Mouse (Mus musculus) thymus, postnatal 36 days (tissue): ENCODE results near the gene Actn2.

Source experiments
- DNase-seq, 2 experiments: peaks; one replicate each; pipeline ENCODE4 v3.0.0; 2022; ENCODE audit warnings: mixed read lengths in 2 of 2

The Actn2 gene

DNA sequence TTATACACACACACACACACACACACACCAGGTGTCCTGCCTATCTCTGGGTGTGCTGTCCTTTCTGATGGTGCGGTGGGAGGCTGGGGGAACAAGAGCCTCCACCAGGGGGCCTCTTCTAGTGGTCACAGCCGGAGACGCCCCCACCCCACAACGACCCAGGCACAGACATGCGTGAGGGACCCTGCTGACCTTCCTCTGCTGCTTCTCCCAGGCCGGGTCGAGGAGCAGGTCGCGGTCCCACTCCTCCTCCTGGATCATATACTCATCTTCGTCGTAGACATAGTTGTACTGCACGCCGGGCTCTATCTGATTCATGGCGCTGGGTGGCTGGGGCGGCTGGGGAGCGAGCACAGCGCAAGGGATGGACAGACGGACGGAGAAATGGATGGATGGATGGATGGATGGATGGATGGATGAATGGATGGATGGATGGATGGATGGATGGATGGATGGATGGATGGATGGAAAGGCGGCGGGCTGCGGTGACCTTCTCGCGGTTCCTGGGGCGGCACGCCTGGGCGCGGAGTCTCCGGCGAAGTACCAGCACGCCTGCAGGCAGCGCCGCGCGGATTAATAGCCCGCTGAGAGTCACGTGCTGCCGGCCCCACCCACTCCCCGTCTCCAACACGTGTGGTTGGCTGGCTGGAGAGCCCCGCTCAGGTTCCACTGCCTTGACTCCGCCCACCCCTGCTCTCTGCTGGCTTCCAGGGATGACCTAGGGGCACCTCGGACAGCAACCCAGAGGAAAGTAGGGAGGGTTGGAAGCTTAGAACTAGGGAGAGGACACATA is at the start of gene Actn2:
Gene Actn2, minus strand, starts transcription at position 578 of the 793 bp plus-strand sequence.
- peak; percentile 81 to 88 for DNase-seq

DNA sequence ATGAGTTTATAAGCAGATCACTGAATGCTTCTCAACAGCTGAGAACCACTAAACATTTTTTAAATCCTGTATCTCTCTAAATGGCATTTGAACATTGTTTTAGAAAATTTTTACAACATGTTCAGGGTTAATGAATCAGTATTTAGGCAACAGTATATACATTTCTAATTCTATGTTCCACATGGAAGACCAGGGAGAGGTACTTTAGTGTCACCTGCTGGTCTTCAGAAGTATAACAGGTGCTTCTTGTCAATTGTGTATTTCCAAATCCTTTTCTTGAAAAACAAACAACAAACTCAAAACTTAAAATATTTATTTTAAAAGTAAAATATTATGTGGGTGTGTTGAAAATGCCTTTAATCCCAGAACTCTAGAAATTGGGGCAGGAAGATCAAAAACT is 45.7 kb upstream of the Actn2 start:
- no peak for DNase-seq

DNA sequence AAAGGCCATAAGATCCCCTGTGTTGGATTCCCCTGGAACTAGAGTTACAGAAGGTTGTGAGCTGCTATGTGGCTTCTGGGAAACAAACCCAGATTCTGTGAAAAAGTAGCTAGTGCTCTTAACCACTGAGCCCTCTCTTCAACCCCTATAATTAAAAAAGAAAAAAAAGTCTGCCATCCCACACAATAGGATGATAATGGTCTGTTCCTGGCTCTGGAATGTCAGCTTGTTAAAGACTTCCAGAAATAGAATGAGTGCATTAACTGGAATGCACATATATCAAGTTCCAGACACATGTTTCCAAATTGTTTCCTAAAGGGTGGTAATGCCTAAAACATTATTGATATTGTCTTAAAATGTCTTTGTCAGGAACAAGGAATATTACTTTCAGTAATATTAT is 44.2 kb upstream of the Actn2 start:
- DNase-seq, result no peak

DNA sequence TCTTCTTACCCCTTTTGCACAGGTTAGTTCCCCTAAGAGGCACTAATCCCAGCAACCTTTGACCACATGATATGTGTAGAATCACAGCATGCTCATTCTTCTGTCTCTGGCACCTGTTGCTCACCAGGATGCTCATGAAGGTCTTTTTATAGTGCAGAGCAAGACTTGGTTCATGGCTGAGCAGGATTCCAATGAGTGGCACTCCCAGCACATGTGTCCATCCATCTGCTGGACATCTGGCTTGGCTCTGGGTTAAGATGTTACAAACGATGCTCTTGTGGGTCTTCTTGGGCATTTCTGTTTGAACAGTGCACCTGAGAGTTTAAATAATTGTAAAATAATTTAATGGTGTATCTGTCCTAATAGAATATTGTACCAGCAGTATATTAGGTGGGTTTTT is 36.2 kb upstream of the Actn2 start:
- no peak for DNase-seq

DNA sequence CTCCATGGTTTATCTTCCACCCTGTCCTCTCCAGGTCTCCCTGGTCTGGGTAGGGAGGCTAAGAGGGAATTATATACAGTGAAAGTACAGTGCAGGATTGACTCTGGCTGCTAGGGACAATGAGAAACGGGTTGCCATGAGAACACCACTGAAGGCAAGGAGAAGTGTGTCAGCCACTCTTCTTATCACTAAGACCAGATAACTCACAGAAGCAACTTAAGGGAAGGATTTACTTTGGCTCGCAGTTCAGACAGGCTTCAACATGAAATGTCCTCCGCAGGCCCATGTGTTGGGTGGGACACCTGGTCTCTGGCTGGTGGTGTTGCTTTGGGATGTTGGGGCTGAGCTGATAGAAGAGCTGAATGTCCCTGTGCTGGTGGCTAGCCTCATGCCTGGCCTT is 32.2 kb upstream of the Actn2 start:
- DNase-seq, result no peak

DNA sequence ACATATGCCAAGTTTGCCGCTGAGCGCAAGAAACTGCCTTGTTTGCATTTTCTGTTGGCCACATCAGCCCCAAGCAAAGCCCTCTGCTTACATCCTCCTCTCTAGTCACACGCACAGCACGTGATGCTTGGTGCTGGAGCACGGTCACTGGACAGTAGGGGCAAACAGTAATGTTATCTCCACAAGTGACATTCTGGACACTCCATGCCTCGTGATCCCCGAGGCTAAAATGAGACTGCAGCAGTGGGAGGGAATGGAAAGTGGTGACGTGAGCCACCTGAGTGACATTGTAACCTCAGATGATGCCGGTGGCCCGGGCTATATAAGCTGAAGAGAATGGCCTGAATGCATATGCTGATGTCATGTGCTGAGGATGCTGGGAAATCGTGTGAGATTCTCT is 29.4 kb upstream of the Actn2 start:
- no peak for DNase-seq

DNA sequence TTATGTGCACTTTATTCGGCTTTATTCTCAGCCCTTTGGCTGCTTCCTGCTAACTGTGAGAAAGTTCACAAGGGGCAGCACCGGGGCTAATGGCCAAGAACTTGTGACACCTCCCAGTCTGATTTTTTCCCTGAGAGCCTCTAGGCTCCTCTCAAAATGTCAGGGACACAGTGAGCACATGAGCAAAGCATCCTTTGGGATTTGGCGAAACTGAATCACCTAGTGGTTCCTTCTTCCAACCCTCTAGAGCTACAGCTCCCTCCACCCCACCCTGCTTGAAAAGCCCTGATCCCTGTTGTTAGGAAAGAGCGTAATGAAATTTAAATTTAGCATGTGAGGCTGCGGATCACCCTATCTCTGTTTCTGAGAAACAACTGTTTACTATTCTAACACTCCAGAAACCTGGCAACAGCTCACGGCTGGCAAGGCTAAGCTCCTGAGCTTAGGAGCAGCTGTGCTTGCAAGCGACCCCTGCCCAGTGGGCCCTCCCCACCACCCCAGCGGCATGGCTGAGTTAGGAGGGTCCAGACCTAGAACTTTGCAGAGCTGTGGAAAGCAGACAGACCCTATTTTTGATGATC is 28.6 kb upstream of the Actn2 start:
- no peak for DNase-seq

DNA sequence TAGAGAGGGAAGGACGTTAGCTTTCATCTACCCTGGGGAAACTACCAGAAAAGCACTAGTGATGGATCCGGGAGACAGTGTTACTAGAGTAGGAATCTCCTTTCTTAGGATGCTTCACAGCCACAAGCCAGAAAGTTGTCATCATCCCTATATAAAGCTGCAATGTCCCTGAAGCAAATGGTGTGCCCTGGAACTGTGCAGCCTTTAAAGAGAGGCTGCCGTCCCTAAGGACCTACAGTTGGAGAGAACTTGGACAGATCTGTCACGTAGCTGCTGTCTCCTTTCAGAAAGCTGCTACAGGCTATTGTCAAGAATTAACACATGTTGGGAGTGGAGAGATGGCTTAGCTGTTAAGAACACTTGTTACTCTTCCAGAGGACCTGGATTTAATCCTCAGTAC is 20.9 kb upstream of the Actn2 start:
- DNase-seq, result no peak

DNA sequence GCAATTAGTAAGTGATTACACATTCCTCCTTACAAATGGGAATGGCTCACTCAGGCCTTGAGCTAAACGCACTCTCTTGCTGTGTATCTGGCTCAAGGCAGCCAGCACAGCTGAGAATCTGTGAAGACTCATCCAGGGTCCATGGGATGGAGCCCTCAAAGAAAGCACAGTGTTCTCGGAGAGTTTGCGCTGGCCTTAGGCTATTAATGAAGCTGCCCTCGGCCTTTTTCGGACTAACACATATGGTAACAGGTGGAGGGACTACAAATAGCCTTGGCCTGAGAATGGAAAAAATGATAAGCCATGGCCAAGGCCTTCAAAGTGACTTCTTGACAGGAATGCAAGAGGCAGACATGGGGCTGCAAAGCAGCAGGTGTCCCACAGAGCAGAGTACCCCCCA is 17.0 kb upstream of the Actn2 start:
- DNase-seq, result no peak

DNA sequence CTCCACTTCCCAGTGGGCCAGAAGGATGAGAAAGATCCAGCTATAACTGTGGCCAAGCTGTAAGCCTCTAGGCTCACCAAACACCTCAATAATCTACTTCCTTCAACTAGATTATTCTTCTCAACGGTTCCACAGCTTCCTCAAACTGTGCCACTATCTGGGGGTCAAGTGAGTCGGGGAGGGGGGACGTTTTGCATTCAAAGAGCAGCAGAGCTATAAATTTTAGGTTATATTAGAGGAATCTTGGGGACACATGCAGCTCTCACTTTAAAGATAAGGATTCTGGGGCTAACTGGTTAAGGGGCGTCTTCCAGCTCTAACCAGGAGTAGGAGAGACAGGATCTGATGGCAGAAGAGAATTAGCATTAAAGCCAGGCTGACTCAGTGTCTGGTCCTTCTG is 15.6 kb upstream of the Actn2 start:
- DNase-seq, result no peak

DNA sequence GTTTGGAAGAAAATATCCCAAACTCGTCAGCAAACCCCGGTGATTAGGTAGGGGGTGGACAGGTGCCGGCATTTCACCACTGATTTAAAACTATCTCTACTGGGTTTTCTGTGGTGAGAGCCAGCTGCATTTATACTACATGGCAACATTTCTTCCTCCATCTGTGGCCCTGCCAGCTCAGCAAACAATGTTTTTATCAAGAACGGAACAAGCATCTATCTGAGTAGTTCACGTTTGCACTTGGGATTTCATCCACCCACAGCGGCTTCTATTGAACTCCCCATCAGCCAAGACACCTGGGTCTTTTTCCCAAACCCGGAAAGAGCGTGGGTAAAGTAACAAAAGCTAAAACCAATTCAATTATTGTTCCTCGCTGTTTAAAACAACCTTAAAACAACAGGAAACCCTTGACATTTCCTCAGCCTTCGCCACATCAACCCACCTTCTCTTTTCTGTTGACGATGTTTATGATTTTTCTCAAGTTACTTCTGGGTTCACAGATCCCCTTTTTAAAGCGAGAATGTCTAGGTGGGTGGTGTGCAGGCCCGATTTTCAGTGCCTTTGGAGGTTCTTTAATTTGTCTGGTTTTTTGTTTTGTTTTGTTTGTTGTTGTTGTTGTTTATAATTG is 8.8 kb upstream of the Actn2 start:
- peak; percentile 19 to 20 for DNase-seq

DNA sequence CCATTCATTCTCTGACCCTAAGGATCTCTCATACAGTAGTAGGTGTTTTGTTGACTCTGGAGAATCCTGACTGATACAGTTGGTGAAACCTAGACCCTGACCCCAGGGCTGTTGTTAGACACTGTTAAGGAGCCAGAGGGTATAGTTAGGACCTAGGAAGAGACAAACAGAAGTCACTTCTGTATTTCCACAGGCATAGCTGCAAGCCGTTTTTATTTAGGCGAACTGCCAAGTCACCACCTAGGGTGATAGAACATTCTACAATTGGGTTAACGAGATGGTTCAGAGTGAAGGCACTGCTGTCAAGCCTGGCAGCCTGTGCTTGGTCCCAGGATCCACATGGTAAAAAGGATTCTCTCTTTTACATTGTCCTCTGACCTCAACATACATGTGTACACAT is 6.3 kb upstream of the Actn2 start:
- DNase-seq, result no peak

DNA sequence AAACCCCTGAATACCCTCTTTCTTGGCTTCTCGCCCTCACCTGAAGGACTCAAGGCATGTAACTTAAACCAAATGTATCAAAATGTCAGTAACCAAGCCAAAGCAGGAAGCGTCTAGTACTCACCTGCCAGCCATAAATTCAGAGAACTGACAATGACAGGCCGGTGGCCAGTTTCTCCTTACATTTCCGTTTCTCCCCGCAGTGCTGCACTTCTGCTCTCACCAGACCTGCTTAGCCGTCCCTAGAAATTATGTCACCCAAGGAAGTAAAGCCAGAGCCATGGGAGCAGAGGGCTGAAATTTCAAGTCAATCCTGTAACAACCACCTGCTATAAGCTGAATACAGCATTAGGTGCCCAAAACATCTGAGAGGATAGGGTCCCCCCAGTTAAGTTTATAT is 887 bp upstream of the Actn2 start:
- DNase-seq, result no peak

DNA sequence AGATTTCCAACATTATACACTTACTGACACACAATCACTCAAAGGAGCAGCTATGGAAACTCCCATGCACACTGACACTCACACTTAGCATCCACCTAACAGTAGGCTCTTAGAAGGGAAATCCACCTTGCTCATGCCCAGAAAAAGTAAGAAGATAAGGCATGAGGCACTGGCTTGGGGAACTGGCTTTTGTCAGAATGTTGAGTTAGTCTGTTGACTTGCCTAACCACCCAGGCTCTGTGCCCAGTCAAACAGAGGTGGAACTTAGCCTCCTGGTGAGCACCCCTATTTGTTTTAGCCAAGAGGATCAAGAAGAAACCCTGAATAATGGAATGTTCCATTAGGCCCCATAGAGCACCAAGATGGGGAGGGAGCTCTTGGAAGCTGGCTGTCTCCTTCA is 1.1 kb downstream of the Actn2 start:
- DNase-seq, result no peak

DNA sequence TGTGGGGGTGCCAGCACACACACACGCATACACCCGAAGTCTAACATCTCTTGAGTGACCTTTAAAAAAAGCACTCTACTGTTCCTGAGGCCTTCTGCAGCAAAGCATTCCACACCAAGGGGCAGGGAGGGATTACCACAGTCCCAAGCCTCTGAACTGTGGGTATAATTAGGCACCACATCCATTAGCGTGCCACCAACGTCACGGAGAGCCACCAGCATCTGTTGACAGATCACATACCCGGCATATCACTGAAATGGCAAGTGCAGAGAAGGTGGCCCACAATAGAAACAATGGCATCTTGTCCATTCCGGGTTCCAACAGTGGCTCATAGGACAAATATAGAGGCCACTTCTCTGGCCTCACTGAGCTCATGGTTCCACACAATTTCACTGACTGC is 2.8 kb downstream of the Actn2 start:
- DNase-seq, result no peak

DNA sequence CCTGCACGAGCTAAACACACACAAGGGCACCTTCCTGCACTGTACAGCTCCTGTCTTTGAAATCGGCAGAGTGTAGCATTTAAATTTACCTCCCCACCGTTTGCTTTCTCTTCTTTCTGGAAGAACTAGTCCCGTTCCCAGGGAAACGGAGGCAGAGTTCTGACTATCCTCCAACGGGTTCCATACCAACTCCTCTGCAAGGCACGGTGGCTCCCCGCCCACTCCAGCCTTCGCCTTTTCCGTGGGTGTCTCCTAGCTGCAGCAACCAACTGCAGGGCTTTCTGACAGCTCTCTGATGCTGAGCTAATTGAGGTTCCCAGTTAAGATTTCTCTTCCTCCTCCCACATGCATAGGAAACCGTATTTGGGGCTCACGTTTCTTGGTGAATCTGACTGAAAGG is 6.5 kb downstream of the Actn2 start:
- DNase-seq, result no peak

DNA sequence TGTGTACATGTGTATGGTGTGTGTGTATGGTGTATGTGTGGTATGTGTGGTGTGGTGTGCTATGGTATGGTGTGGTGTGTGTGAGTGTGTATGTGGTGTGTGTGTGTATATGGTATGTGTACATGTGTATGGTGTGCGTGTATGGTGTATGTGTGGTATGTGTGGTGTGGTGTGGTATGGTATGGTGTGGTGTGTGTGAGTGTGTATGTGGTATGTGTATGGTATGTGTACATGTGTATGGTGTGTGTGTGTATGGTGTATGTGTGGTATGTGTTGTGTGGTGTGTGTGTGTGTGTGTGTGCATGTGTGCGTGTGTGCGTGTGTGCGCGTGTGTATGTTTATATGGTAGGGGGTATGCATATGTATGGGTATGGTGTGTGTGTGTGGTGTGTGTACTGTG is 9.0 kb downstream of the Actn2 start:
- no peak for DNase-seq

DNA sequence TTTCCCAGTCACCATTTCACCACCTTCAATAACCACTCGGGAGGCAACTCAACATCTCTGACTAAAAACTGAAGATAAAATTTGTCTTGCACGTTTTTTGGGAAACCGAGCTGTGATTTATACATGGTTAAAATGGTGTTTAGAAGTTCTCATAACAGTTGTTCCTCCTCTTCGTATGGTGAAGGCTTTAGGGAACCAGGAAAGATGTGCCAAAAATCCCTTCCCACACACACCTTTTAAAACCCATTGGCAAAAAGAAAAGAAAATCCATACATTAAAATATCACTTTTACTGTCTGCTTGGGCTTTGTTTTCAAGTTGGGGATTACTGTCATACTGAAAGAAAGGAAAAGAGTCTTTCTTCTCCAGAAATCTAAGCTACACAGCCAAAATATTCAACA is 12.2 kb downstream of the Actn2 start:
- no peak for DNase-seq

DNA sequence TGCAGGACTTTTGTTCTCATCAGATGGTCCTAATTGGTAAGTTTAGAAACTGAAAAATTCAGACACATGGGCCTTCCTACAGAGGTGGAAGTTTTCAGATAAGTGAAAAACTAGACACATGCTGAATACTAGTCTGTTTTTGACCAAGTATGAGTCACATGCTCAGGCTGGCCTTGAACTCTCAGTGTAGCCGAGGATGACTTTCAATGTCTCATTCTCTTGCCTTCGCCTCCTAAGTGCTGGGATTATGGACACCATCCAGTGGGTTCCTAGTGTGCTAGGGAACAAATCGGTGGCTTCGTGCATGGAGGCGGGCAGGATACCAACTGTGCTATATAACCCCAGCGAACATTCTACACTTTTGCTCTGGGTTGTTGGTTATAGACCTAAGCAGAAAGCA is 13.0 kb downstream of the Actn2 start:
- no peak for DNase-seq

DNA sequence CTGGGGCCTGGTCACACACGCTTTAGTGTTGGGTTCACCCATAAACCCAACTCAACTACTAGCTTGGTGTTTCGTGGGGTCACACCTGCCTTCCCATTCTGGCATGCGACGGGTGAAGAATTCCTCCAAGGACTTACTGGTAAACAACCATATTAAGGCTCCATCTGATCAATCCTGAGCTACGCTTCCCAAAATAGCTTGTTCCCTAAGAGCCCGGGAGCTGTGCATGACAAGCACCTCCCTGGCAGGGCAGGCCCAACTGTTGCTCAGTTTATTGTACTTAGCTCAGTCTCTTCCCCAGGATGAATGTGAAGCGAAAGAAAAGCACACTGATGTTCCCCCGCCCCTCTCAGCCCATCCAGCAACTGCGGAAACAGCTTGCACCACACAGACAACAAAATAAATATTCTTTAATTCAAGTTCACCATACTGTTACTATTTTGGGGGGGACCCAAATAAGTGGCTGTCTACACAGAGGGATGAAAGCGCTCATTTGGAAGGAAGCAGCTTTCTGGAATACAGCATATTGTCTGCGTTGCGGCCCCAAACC is 17.4 kb downstream of the Actn2 start:
- DNase-seq, result no peak

DNA sequence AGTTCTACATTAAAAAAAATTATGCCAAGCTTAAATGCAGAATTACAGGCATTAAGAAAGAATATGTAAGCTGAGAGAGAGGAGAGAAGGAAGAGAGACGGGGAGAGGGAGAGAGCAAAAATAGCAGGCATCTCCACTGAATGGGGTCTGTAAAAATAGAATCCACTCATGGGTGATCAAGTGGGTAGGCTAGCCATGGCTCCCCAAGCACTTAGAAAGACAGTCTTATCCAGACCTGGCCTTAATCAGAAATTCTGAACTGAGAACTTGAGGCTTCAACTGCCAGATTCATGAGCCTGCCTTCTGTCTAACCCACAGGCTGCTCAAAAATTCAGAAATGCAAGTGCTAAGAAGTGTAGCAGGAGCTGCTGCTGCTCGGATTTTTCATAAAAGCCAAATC is 20.4 kb downstream of the Actn2 start:
- no peak for DNase-seq

DNA sequence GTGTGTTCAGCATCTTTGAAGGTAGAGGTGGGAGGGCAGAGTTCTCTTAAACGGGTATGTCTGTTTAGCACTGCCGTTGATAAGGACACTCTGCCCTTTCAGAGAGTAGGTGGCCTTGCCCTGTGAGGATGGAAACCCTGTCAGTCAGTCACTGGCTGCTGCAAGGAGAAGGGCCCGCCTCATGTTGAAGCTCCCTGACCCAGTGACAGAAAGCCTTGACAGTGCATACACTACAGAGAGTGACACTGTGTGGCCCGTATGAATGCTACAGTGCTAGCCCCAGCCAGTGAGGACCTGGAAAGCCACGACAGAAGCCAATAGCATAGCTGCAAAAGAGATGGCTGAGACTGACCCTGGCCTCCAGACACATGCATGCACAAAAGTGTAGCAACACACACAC is 22.5 kb downstream of the Actn2 start:
- no peak for DNase-seq

DNA sequence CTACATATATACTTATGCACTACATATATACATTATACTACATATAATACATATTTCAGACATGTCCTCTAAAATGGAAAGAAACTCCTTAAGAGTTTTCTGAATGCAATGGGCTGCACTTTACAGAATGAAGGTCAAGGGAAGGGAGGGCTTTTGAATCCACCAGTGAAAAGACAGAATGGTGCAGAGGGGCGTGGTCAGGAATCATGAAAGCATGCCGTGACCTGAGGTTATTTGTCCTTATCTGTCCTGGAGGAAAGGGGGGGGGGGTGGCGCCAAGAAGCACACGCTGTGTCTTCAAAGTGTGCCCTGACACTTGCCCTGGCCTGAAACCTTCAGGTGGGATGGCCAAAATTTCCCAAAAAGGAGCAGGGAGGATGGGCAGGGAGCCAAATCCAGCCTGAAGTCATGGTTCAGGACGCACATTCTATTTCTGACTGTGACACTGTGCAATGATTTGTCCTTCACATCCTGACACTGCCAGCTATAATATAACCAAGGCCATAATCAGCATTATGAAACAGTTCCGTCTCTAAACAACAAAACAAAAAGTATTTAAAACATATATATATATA is 23.3 kb downstream of the Actn2 start:
- DNase-seq, result no peak

DNA sequence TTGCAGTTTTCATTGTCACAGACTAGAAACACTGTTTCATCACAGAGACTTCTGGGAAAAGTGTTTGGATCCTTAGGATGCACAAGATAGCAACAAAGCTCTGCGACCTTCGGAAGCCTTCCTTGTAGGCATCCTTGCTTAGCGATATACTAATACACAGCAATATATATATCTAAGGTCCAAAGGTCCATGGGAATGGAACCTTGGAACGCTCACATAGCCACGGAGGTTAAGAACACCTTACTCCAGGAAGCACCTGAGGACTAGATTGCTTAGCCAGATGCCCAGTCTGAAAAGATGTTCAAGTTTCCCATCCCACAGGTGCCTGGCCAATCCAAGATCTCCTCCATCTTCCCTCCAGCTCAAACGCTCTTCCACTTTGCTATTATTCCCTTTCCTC is 26.4 kb downstream of the Actn2 start:
- DNase-seq, result no peak
